Mouse (Mus musculus) brown adipose tissue, adult 24 weeks (tissue): ENCODE measurements around the gene Gm42906. TPM values are rescaled to one million over a fixed set of nuclear protein-coding genes. Genes with fewer than 3 reads are reported as not detected.

Experiments used
- H3K27ac ChIP-seq: fragments of 200-500 bp; replicated peaks from 2 replicates; pipeline ENCODE4 v1.5.1; 2012; ENCODE audit warnings: low read depth, mild to moderate bottlenecking, low read length
- H3K4me1 ChIP-seq: fragments of 200-500 bp; 2 replicates; pipeline ENCODE4 v1.6.1; 2012; ENCODE audit warnings: low read length, mixed read lengths; ENCODE audit not compliant: control insufficient read depth, insufficient read depth, insufficient read length
- H3K4me3 ChIP-seq: fragments of 200-500 bp; 2 replicates; pipeline ENCODE4 v1.5.1; 2012; ENCODE audit warnings: low read depth, mild to moderate bottlenecking, low read length, moderate library complexity; ENCODE audit not compliant: insufficient read depth
- polyA plus RNA-seq: library from polyadenylated mRNA; stranded (reverse); fragments of >200 nt; gene quantifications from 2 replicates; pipeline ENCODE4 v1.2.4, GENCODE M21; 2012; ENCODE audit not compliant: missing spikeins, insufficient read depth, insufficient read length

The Gm42906 gene
- polyA plus RNA-seq, 1 experiment, result not detected

- Histone ChIP-seq H3K27ac (peak overlapping the region; percentile 5; the same call in 1 of the 2 replicates), H3K4me3 (no peak overlapping the region), H3K4me1 (peaks cover 23% of the 10 kb centered on the region)
These were observed 242.6 kb downstream of the Gm42906 start for GRCm38 (mm10) chr5:151185286-151185856.

DNA sequence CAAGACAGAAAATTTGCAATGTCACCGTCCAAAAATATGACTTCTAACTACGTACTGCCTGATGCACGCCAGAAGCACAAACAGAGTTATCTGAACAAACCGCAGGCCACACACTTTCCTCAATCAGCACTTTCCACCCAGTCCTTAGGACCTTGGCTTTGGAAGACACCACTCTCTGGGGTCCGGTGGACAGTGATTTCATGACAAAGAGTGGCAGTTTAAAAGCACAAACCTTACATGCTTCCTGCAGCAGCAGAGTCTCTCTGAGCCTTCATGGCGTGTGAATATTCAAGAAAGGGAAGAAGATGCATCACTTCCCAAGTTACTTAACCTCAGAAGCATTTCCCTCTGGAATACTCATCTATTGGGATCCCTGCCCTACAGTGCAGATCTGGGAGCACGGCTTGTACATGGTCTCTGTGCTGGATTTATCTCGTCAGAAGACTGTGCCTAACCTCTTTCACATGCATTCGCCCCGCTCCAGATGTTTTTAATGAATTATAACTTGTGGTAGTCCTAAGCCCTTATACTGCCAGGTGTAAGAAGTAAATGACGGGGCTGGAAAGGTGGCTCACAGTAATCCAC, 244.2 kb downstream of the Gm42906 start:
- H3K27ac ChIP-seq, result peak overlapping the region; percentile 98
- H3K4me3 ChIP-seq, result peak overlapping the region; percentile 53

DNA sequence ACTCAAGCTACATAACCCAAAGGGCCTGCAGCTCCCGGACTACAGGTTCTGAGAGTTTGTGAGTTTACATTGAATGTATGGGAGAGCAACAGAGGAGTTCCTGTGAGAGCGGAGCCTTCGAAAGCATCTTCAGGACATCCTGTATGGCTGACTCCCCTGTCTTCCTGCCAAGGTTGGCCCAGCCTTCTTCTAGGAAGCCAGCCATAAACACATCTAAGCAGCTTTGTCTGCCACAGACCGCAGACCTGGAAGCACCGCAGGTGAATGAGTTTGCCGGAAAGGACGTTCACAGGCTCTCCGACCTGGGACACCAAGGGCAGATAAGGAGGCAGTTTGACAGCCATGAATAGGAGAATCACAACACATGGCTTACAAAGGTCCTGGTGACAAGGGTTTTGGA, 246.7 kb downstream of the Gm42906 start:
- no peak overlapping the region for H3K4me3 ChIP-seq
- H3K4me1 ChIP-seq, result peaks cover 18% of the 10 kb centered on the region
- peak overlapping the region; percentile 23; the same call in 1 of the 2 replicates for H3K27ac ChIP-seq

More for the DNA sequence above, 244.2 kb downstream of the Gm42906 start:
- H3K4me1 ChIP-seq, result peaks cover 23% of the 10 kb centered on the region

- Histone ChIP-seq H3K4me3 (no peak overlapping the region), H3K27ac (no peak overlapping the region), H3K4me1 (peaks cover 23% of the 10 kb centered on the region)
These were observed 247.7 kb downstream of the Gm42906 start for GRCm38 (mm10) chr5:151180176-151180785.

GRCm38 (mm10) chr5:151177171-151177570, 250.8 kb downstream of the Gm42906 start:
- no peak overlapping the region for H3K27ac ChIP-seq
- H3K4me1 ChIP-seq, result peaks cover 30% of the 10 kb centered on the region
- no peak overlapping the region for H3K4me3 ChIP-seq

DNA sequence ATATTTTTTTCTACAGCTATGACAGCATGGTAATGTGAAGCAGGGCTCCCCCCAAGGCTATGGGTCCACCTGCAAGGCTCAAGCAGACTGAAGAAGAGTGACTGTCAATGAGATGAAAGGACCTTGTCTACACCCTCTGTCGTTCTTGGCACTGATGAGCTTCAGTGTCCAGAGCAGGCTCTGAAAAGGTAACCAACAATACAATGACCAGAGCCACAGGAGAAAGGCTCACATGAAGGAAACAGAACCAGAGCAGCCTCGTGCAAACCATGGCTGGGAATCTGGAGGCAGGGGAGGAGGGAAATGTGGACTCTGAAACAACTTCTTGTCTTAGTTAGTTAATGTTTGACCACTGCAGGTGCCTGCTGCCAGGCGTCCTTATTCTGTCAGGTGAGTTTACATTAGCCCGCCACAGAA, 252.1 kb downstream of the Gm42906 start:
- H3K4me1 ChIP-seq, result peaks cover 28% of the 10 kb centered on the region
- 0 out of 2 replicates have a peak overlapping the region, but pooled peaks have one; percentile 14 for H3K27ac ChIP-seq
- no peak overlapping the region for H3K4me3 ChIP-seq

- no peak overlapping the region for H3K4me3 ChIP-seq
- H3K4me1 ChIP-seq, result peaks cover 28% of the 10 kb centered on the region
- peak overlapping the region; percentile 35 for H3K27ac ChIP-seq
These were observed 253.2 kb downstream of the Gm42906 start for GRCm38 (mm10) chr5:151174485-151175460.

DNA sequence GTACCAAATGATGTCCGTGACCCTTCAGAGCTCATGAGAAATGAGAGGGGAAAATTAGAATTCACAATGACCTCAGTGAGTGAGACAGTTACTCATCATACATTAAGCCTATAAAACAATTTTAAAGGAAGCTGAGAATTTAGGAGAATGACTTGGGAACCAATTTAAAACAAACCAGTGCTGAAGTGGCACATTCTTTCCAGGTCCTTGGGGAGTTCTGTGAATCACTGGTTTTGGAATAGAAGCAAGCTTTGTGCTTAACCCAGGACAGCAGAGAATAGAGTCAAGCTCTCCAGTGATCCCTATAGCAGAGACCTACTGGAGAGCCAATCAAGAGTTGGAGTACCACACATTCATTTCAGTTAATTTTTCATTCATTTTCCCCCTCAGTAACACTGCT, 254.2 kb downstream of the Gm42906 start:
- Histone ChIP-seq H3K27ac (peak overlapping the region; percentile 35), H3K4me1 (peaks cover 28% of the 10 kb centered on the region), H3K4me3 (no peak overlapping the region)

GRCm38 (mm10) chr5:151170168-151170750, 257.7 kb downstream of the Gm42906 start:
- no peak overlapping the region for H3K4me3 ChIP-seq
- no peak overlapping the region for H3K27ac ChIP-seq
- H3K4me1 ChIP-seq, result peaks cover 29% of the 10 kb centered on the region

GRCm38 (mm10) chr5:151168191-151168590, 259.8 kb downstream of the Gm42906 start:
- Histone ChIP-seq H3K27ac (no peak overlapping the region; the same call in 1 of the 2 replicates), H3K4me3 (no peak overlapping the region), H3K4me1 (peaks cover 13% of the 10 kb centered on the region)

DNA sequence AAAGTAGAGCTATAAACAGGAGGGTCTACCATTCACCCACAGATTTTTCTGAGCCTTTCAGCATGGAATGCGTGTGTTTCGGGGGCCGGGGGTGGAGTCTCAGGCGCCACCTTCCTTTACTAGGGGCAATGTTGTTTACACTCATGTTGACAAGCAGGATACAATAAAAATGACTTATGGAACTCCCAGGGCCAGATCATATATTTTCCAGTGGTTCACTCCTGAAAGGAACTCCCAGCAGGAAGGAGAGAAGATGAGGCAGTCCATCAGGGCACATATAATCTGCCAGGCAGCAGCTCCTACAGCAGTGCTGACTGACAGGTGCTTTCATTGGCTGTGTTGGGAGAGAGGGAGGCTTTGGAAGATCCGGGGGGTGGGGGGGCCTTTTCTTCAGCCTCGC, 260.3 kb downstream of the Gm42906 start:
- H3K4me3 ChIP-seq, result no peak overlapping the region
- H3K4me1 ChIP-seq, result peaks cover 13% of the 10 kb centered on the region
- no peak overlapping the region for H3K27ac ChIP-seq

GRCm38 (mm10) chr5:151166266-151166665, 261.7 kb downstream of the Gm42906 start:
- peaks cover 13% of the 10 kb centered on the region for H3K4me1 ChIP-seq
- H3K4me3 ChIP-seq, result no peak overlapping the region
- H3K27ac ChIP-seq, result 0 out of 2 replicates have a peak overlapping the region, but pooled peaks have one; percentile 32

DNA sequence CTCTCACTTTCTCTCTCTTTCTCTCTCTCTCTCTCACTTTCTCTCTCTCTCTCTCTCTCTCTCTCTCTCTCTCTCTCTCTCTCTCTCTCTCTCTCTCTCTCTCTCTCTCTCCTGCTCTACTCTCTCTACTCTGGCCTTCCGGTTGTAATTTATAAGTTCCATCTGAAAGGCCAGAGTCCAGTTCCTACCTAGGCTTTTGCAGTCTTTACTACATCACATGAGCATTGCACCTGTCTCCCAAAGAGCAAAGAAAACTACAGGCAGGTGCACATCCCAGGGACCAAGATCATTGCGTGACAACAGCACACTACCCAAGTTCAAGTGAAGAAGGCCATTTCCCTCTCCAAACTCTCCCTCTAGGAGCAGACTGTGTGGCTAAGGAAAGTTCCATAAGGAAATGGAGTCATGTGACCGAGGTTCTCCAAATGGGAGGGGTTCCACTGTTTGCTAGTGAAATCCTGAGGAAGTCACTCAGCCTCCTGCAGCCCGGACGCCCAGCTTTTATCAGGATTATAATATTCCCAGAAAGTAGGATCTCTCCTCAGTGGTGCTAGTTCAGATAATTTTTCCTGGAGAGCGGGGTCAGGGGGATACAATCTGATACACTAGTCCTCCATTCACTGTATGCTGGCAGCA, 262.5 kb downstream of the Gm42906 start:
- no peak overlapping the region for H3K4me3 ChIP-seq
- H3K27ac ChIP-seq, result 0 out of 2 replicates have a peak overlapping the region, but pooled peaks have one; percentile 22
- H3K4me1 ChIP-seq, result peaks cover 16% of the 10 kb centered on the region

GRCm38 (mm10) chr5:151164815-151165214, 263.1 kb downstream of the Gm42906 start:
- H3K4me1 ChIP-seq, result peaks cover 20% of the 10 kb centered on the region
- no peak overlapping the region for H3K4me3 ChIP-seq
- H3K27ac ChIP-seq, result 0 out of 2 replicates have a peak overlapping the region, but pooled peaks have one; percentile 25
